Mouse (Mus musculus) heart, postnatal 0 days (tissue): ENCODE data around the gene Apc2. TPM values are rescaled to one million over a fixed set of nuclear protein-coding genes. Genes with fewer than 3 reads are reported as not detected.
"Not testable (repeated sequence)": the region's sequence is repeated elsewhere in the genome, so short reads cannot be mapped to it uniquely, and the experiment has no call there.

Source experiments
- ATAC-seq: fragments of 200-750 bp; cut with Nextera tagmentation; 2 replicates; pipeline ENCODE4 v1.8.0; 2017; ENCODE audit warnings: low read depth, moderate number of reproducible peaks, moderate library complexity; ENCODE audit not compliant: insufficient read depth
- DNase-seq: peaks from one replicate; pipeline ENCODE4 v3.0.0-alpha.2; 2016; ENCODE audit warnings: low spot score
- H3K27ac ChIP-seq: fragments of 300-500 bp; sonication (generic); 2 replicates; pipeline ENCODE4 v1.5.1; 2014; ENCODE audit warnings: low read depth, mild to moderate bottlenecking
- H3K27me3 ChIP-seq: fragments of 300-500 bp; sonication (generic); 2 replicates; pipeline ENCODE4 v1.6.1; 2014; ENCODE audit warnings: low read length, mixed read lengths; ENCODE audit not compliant: control insufficient read depth, insufficient read depth
- H3K36me3 ChIP-seq: fragments of 300-500 bp; sonication (generic); replicated peaks from 2 replicates; pipeline ENCODE4 v1.6.1; 2014; ENCODE audit warnings: low read length, mixed read lengths; ENCODE audit not compliant: control insufficient read depth, insufficient read depth
- H3K4me1 ChIP-seq: fragments of 300-500 bp; sonication (generic); 2 replicates; pipeline ENCODE4 v1.6.1; 2014; ENCODE audit warnings: antibody characterized with exemption; ENCODE audit not compliant: control insufficient read depth, insufficient read depth
- H3K4me2 ChIP-seq: fragments of 300-500 bp; sonication (generic); 2 replicates; pipeline ENCODE4 v1.6.1; 2014; ENCODE audit warnings: low read depth, mild to moderate bottlenecking, low read length, moderate library complexity
- H3K4me3 ChIP-seq: fragments of 300-500 bp; sonication (generic); 2 replicates; pipeline ENCODE4 v1.5.1; 2014; ENCODE audit warnings: low read depth, low read length
- H3K9ac ChIP-seq: fragments of 300-500 bp; sonication (generic); replicated peaks from 2 replicates; pipeline ENCODE4 v1.6.1; 2014; ENCODE audit warnings: low read depth, low read length, mixed read lengths
- H3K9me3 ChIP-seq: fragments of 300-500 bp; sonication (generic); replicated peaks from 2 replicates; pipeline ENCODE4 v1.6.1; 2016; ENCODE audit warnings: low read length; ENCODE audit not compliant: control insufficient read depth
- CTCF ChIP-seq: IDR thresholded peaks from 2 replicates; pipeline ENCODE4 v1.5.1; 2016; ENCODE audit warnings: antibody characterized with exemption, control low read depth, low read depth
- EP300 ChIP-seq: IDR thresholded peaks from 2 replicates; pipeline ENCODE4 v1.6.1; 2016; ENCODE audit warnings: antibody characterized with exemption, low read depth
- WGBS: fragments of 180-500 bp; shearing (Covaris S2); extraction: QIAGEN DNeasy Blood & Tissue Kit; methylation state at CpG from one replicate; pipeline ENCODE4 v1.1.7; 2014; 5-methylcytosine and 5-hydroxymethylcytosine counted together
- polyA plus RNA-seq: library from polyadenylated mRNA; unstranded; fragments of >200 nt; fragmentation: Nextera tagmentation; extraction: Ambion mirVana; gene quantifications from 2 replicates; pipeline ENCODE4 v1.2.1, GENCODE M21; 2015
- total RNA-seq: library from RNA; depleted of rRNA; stranded (reverse); fragments of >200 nt; gene quantifications from 2 replicates; pipeline ENCODE4 v1.2.3, GENCODE M21; 2014; ENCODE audit warnings: low replicate concordance

Apc2 gene
- total and polyA plus RNA-seq, 2 experiments from 2014 or later, result 0.83 to 3.4 TPM

- no peaks in the 10 kb centered on the region for H3K9me3 ChIP-seq
- 54% methylated on average over 13 of the region's 13 CpGs for WGBS
- H3K4me2 ChIP-seq, result peak overlapping the region; percentile 41; the same call in 1 of the 2 replicates
- peak overlapping the region; percentile 16; the same call in 1 of the 2 replicates for H3K4me3 ChIP-seq
- no peak for TF ChIP-seq CTCF
- TF ChIP-seq EP300, result no peak
- H3K27me3 ChIP-seq, result peaks cover 56% of the 10 kb centered on the region
- no peak overlapping the region for H3K9ac ChIP-seq
- no peak for DNase-seq
- H3K36me3 ChIP-seq, result no peaks in the 10 kb centered on the region
- no peak overlapping the region for H3K27ac ChIP-seq
- peaks cover 29% of the 10 kb centered on the region for H3K4me1 ChIP-seq
- ATAC-seq, result no peak
Observed at GRCm38 (mm10) chr10:80343425-80343895, 47.7 kb downstream of the Apc2 start.

- H3K9me3 ChIP-seq, result no peaks in the 10 kb centered on the region
- ATAC-seq (no peak), DNase-seq (peak; percentile 20)
- peaks cover 33% of the 10 kb centered on the region for H3K4me1 ChIP-seq
- TF ChIP-seq EP300 (no peak), CTCF (no peak)
- no peaks in the 10 kb centered on the region for H3K36me3 ChIP-seq
- peaks cover 62% of the 10 kb centered on the region for H3K27me3 ChIP-seq
- no peak overlapping the region for H3K4me2 ChIP-seq
- H3K4me3 ChIP-seq, result no peak overlapping the region
- H3K9ac ChIP-seq, result no peak overlapping the region
- WGBS, result 20% methylated on average over 9 of the region's 9 CpGs
- H3K27ac ChIP-seq, result no peak overlapping the region
Observed at GRCm38 (mm10) chr10:80344131-80344661, 48.4 kb downstream of the Apc2 start.

- H3K9me3 ChIP-seq, result no peaks in the 10 kb centered on the region
- no peak overlapping the region for H3K9ac ChIP-seq
- peaks cover 71% of the 10 kb centered on the region for H3K27me3 ChIP-seq
- no peak overlapping the region for H3K4me3 ChIP-seq
- DNase-seq (peak; percentile 2), ATAC-seq (no peak)
- no peaks in the 10 kb centered on the region for H3K36me3 ChIP-seq
- 19% methylated on average over 16 of the region's 16 CpGs for WGBS
- no peak for TF ChIP-seq EP300
- no peak for TF ChIP-seq CTCF
- H3K27ac ChIP-seq, result no peak overlapping the region
- peak overlapping the region; percentile 13; the same call in 1 of the 2 replicates for H3K4me2 ChIP-seq
- H3K4me1 ChIP-seq, result peaks cover 33% of the 10 kb centered on the region
Observed at GRCm38 (mm10) chr10:80345122-80345521, 49.3 kb downstream of the Apc2 start.

- 85% methylated on average over 5 of the region's 6 CpGs for WGBS
- H3K27ac ChIP-seq, H3K36me3 ChIP-seq, H3K9me3 ChIP-seq, H3K4me2 ChIP-seq, H3K4me3 ChIP-seq, DNase-seq, H3K9ac ChIP-seq, ATAC-seq: not testable (repeated sequence)
- peaks cover 33% of the 10 kb centered on the region for H3K4me1 ChIP-seq
- peaks cover 67% of the 10 kb centered on the region for H3K27me3 ChIP-seq
Observed at GRCm38 (mm10) chr10:80345929-80346328, 50.2 kb downstream of the Apc2 start.

GRCm38 (mm10) chr10:80347514-80347967 lies 51.8 kb downstream of the Apc2 start:
- Histone ChIP-seq H3K4me3 (peak overlapping the region; percentile 59), H3K36me3 (no peaks in the 10 kb centered on the region), H3K9ac (peak overlapping the region; percentile 62), H3K27ac (peak overlapping the region; percentile 46), H3K27me3 (peaks cover 63% of the 10 kb centered on the region), H3K4me1 (peaks cover 33% of the 10 kb centered on the region), H3K9me3 (no peaks in the 10 kb centered on the region), H3K4me2 (peak overlapping the region; percentile 85)
- ATAC-seq (no peak), DNase-seq (peak; percentile 5)
- WGBS, result 7% methylated on average over 17 of the region's 17 CpGs
- TF ChIP-seq CTCF (no peak), EP300 (no peak)
